Mouse (Mus musculus) WW6 (cell line): ENCODE measurements around the gene Thrb.
A peak's percentile ranks its signal among the peaks of the same experiment; 100 is the strongest.

Experiments used
- DNase-seq: peaks from one replicate; pipeline ENCODE4 v3.0.0-alpha.2; 2013; ENCODE audit warnings: low read depth, low spot score

The Thrb gene

GRCm38 (mm10) chr14:17659686-17660328 lies at the start of gene Thrb:
TSS of gene Thrb (plus strand) at chr14:17660261.
- peak; percentile 11 for DNase-seq

GRCm38 (mm10) chr14:17621671-17622070 lies 38.4 kb upstream of the Thrb start:
- DNase-seq = no peak

GRCm38 (mm10) chr14:17623936-17624335 lies 36.1 kb upstream of the Thrb start:
- DNase-seq = no peak

GRCm38 (mm10) chr14:17629215-17629614 lies 30.8 kb upstream of the Thrb start:
- DNase-seq = no peak

- no peak for DNase-seq
These were observed 27.1 kb upstream of the Thrb start for GRCm38 (mm10) chr14:17632887-17633522.

GRCm38 (mm10) chr14:17636971-17637370 lies 23.1 kb upstream of the Thrb start:
- DNase-seq = no peak

- no peak for DNase-seq
These were observed 18.3 kb upstream of the Thrb start for GRCm38 (mm10) chr14:17641770-17642169.

- no peak for DNase-seq
These were observed 5.0 kb upstream of the Thrb start for GRCm38 (mm10) chr14:17655084-17655483.

GRCm38 (mm10) chr14:17659031-17659430 lies 1.0 kb upstream of the Thrb start:
- DNase-seq = peak; percentile 14

- DNase-seq = peak; percentile 29
These were observed 453 bp downstream of the Thrb start for GRCm38 (mm10) chr14:17660329-17661099.

- DNase-seq = peak; percentile 5
These were observed 1.1 kb downstream of the Thrb start for GRCm38 (mm10) chr14:17661100-17661521.

- DNase-seq = no peak
These were observed 2.0 kb downstream of the Thrb start for GRCm38 (mm10) chr14:17662087-17662486.

GRCm38 (mm10) chr14:17674335-17674734 lies 14.3 kb downstream of the Thrb start:
- no peak for DNase-seq

GRCm38 (mm10) chr14:17675214-17675613 lies 15.2 kb downstream of the Thrb start:
- no peak for DNase-seq

- no peak for DNase-seq
These were observed 21.4 kb downstream of the Thrb start for GRCm38 (mm10) chr14:17681479-17681878.

- DNase-seq = no peak
These were observed 24.8 kb downstream of the Thrb start for GRCm38 (mm10) chr14:17684881-17685280.

GRCm38 (mm10) chr14:17685491-17685890 lies 25.4 kb downstream of the Thrb start:
- DNase-seq = no peak

GRCm38 (mm10) chr14:17686939-17687338 lies 26.9 kb downstream of the Thrb start:
- no peak for DNase-seq

GRCm38 (mm10) chr14:17691246-17691645 lies 31.2 kb downstream of the Thrb start:
- DNase-seq = no peak

- no peak for DNase-seq
These were observed 35.5 kb downstream of the Thrb start for GRCm38 (mm10) chr14:17695526-17695925.

- no peak for DNase-seq
These were observed 38.0 kb downstream of the Thrb start for GRCm38 (mm10) chr14:17697920-17698632.

- DNase-seq = no peak
These were observed 40.2 kb downstream of the Thrb start for GRCm38 (mm10) chr14:17700228-17700627.
